Mouse (Mus musculus) G1E (cell line): ENCODE results near the gene Inhbc.

Source experiments
- CTCF ChIP-seq: IDR thresholded peaks from 2 replicates; pipeline ENCODE4 v1.5.1; 2012; ENCODE audit warnings: low read depth, low read length, inconsistent platforms, mixed read lengths
- GATA1 ChIP-seq: IDR thresholded peaks from 2 replicates; pipeline ENCODE4 v1.6.1; 2012; ENCODE audit warnings: borderline replicate concordance, low read length, inconsistent platforms, mixed read lengths
- GATA2 ChIP-seq: IDR thresholded peaks from 2 replicates; pipeline ENCODE4 v1.6.1; 2012; ENCODE audit warnings: low read depth, low read length, inconsistent platforms, borderline replicate concordance

- TF ChIP-seq CTCF = no peak
- TF ChIP-seq GATA1 = no peak
- no peak for TF ChIP-seq GATA2
Measured at GRCm38 (mm10) chr10:127355336-127355735, 14.9 kb downstream of the Inhbc start.
